Mouse (Mus musculus): ENCODE measurements at regions not wholly inside any gene's neighbourhood (a gene's known extent, or its start where the extent isn't known, plus 50 kb on each side); places are given as distances from the start of the nearest gene placed in this dataset.

DNA sequence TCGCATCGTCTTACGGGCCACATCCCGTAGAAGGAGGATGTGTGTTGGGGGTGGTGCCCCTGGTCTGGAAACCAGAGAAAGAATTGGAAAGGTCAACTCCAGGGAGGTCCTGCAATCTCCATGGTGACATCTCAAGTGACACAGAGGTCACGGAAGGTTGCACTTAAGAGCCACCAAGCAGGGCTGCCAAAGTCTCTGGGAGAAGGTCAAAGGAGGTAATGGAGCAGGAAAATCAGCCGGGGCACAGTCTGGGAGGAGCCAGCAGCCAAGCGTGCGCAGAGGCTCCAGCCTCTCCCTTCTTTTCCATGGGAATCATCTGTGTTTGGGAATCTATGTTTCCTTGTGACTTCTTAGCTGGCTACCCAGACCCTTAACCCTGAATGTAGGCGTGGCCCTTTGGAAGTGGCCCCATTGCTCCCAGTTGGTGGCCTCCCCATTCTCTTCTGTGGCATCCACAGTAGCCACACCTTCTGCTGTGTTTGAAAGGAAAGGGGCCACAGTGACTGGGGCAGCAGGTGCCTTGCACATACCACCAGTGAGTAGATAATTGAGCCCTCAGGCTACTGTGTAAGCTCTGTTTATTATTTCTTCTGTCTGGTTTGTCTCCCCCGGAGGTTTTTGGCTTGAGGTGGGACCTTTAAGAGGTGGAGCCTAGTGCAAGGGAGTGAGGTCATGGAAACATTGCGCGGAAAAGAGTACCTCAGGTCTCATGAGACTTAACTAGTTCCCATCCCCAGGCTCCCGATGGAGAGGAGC lies 178.5 kb upstream of the Cops8 start:
- Histone ChIP-seq H3K79me2 (replicated peaks; ENCODE audit: control insufficient read depth, insufficient read depth, low read length) (no peaks in the 10 kb centered on the region), H3K4me1 (ENCODE audit: control insufficient read depth, insufficient read depth, low read length) (peaks cover 9% of the 10 kb centered on the region), H3K27me3 (ENCODE audit: control insufficient read depth, insufficient read depth, low read length) (no peaks in the 10 kb centered on the region), H3K27ac (peak overlapping the region; percentile 23; the same call in 1 of the 2 replicates), H3K9ac (ENCODE audit: low read depth, low read length) (no peak overlapping the region), H3K36me3 (ENCODE audit: control insufficient read depth, insufficient read depth, low read length) (no peaks in the 10 kb centered on the region), H3K4me3 (no peak overlapping the region)
- DNase-seq = peak; percentile 30 to 34
- intact Hi-C loops (cut with DNase I) = loop anchor here (5.0 kb wide), 1 partner anchor 68 kb away; no protein-coding TSS in a partner anchor
- no peak for TF ChIP-seq CTCF (IDR thresholded peaks at IDR 0.05)
- TF ChIP-seq POLR2A (IDR thresholded peaks at IDR 0.05; ENCODE audit: insufficient read depth, low read depth, low read length) = no peak
- no peak for TF ChIP-seq EP300 (IDR thresholded peaks at IDR 0.05; ENCODE audit: insufficient read depth, low read depth, low read length)
- 26% methylated on average over 13 of the region's 13 CpGs for WGBS

DNA sequence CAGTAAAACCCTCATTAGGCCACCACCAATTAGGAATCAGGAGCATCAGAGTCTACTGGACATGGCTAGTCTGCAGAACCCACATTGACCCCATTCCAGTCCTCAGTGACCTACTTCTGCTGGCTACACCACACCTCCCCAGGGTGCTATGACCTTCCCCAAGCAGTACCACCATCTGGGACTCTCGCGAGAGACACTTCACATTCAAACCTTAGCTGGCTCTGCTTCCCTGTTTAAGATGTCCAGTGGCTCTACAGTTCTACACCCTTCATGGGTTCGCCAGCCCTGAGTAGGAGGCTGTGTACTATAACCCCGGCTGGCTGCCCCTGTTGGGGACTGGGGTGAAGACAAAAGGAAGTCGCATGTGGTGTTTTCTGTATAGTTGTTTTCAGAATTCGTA lies 174.4 kb upstream of the Cops8 start:
- H3K36me3 ChIP-seq (ENCODE audit: control insufficient read depth, insufficient read depth, low read length) = no peaks in the 10 kb centered on the region
- no peak overlapping the region for H3K9ac ChIP-seq (ENCODE audit: low read depth, low read length)
- H3K4me3 ChIP-seq = no peak overlapping the region
- no peaks in the 10 kb centered on the region for H3K27me3 ChIP-seq (ENCODE audit: control insufficient read depth, insufficient read depth, low read length)
- no peak for DNase-seq
- H3K4me1 ChIP-seq (ENCODE audit: control insufficient read depth, insufficient read depth, low read length) = peaks cover 9% of the 10 kb centered on the region
- no peak for TF ChIP-seq EP300 (IDR thresholded peaks at IDR 0.05; ENCODE audit: insufficient read depth, low read depth, low read length)
- no peak for TF ChIP-seq CTCF (IDR thresholded peaks at IDR 0.05)
- no peak for TF ChIP-seq POLR2A (IDR thresholded peaks at IDR 0.05; ENCODE audit: insufficient read depth, low read depth, low read length)
- no peak overlapping the region for H3K27ac ChIP-seq
- H3K79me2 ChIP-seq (replicated peaks; ENCODE audit: control insufficient read depth, insufficient read depth, low read length) = no peaks in the 10 kb centered on the region
- intact Hi-C loops (cut with DNase I) = no loop called here
- 92% methylated on average over 6 of the region's 6 CpGs for WGBS

DNA sequence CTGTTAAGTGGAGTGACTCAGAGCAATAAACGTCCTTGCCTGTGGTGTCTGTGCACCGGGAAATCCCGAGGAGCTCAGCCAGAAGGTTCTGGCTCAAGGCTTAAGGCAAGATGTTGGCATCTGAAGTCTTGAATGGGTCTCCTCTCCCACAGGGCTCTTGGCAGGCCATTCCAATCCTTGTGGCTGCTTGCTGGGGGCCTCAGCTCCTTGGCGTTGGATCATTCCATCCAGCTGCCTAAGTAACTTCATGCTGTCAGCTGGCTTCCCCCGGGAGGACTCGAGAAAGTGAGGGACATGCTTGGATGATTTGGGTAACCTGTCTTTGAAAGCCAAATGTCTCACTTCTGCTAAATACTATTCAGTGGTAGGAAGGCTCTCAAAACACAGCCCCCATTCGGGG lies 174.0 kb upstream of the Cops8 start:
- intact Hi-C loops (cut with DNase I) = no loop called here
- Histone ChIP-seq H3K27me3 (ENCODE audit: control insufficient read depth, insufficient read depth, low read length) (no peaks in the 10 kb centered on the region), H3K79me2 (replicated peaks; ENCODE audit: control insufficient read depth, insufficient read depth, low read length) (no peaks in the 10 kb centered on the region), H3K36me3 (ENCODE audit: control insufficient read depth, insufficient read depth, low read length) (no peaks in the 10 kb centered on the region), H3K4me3 (no peak overlapping the region), H3K4me1 (ENCODE audit: control insufficient read depth, insufficient read depth, low read length) (peaks cover 9% of the 10 kb centered on the region), H3K9ac (ENCODE audit: low read depth, low read length) (no peak overlapping the region), H3K27ac (no peak overlapping the region)
- no peak for DNase-seq
- TF ChIP-seq CTCF (IDR thresholded peaks at IDR 0.05) = no peak
- TF ChIP-seq POLR2A (IDR thresholded peaks at IDR 0.05; ENCODE audit: insufficient read depth, low read depth, low read length) = no peak
- TF ChIP-seq EP300 (IDR thresholded peaks at IDR 0.05; ENCODE audit: insufficient read depth, low read depth, low read length) = no peak
- WGBS = 83% methylated on average over 7 of the region's 7 CpGs

DNA sequence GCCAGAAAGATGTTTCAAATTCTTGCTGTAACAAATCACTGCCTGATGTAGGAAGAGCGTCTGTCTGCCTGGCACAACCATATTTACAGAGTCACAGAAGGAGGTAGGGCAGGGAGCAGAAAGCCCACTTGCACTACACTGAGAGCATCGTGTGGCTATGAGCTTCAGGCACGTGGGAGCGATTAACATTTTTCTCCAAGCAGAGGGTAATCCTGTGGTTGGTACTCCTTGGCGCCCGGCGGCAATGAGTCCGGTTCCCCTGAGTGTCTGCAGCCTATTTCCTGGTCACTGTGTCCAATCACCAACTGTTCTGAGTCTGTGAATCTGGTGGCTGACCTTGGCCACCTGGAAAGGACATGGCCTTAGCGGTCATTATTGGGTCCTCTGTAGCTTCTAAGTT lies 172.3 kb upstream of the Cops8 start:
- Histone ChIP-seq H3K4me1 (ENCODE audit: control insufficient read depth, insufficient read depth, low read length) (no peaks in the 10 kb centered on the region; the same call in 1 of the 2 replicates), H3K9ac (ENCODE audit: low read depth, low read length) (no peak overlapping the region), H3K27ac (no peak overlapping the region), H3K79me2 (replicated peaks; ENCODE audit: control insufficient read depth, insufficient read depth, low read length) (no peaks in the 10 kb centered on the region), H3K27me3 (ENCODE audit: control insufficient read depth, insufficient read depth, low read length) (no peaks in the 10 kb centered on the region), H3K36me3 (ENCODE audit: control insufficient read depth, insufficient read depth, low read length) (no peaks in the 10 kb centered on the region), H3K4me3 (no peak overlapping the region)
- intact Hi-C loops (cut with DNase I) = no loop called here
- 89% methylated on average over 9 of the region's 9 CpGs for WGBS
- no peak for DNase-seq
- TF ChIP-seq EP300 (IDR thresholded peaks at IDR 0.05; ENCODE audit: insufficient read depth, low read depth, low read length) (no peak), POLR2A (IDR thresholded peaks at IDR 0.05; ENCODE audit: insufficient read depth, low read depth, low read length) (no peak), CTCF (IDR thresholded peaks at IDR 0.05) (no peak)

DNA sequence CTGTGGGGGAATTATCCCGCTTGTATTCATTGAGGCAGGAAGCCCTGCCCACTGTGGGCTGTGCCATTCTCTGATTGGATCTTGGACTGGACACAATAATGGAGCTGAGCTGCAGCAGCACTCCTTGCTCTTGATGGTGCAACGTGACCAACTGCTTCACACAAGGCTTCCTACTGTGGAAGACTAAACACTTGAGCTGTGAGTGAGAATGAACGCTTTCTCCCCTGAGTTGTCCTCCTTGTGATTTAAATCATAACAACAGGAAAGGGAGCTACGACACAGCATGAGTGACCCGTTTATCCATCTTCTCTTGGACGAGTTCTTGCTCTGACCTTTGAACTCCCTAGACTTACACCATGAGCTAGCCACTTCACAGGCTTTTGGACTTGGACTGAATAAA lies 171.0 kb upstream of the Cops8 start:
- no peak for TF ChIP-seq EP300 (IDR thresholded peaks at IDR 0.05; ENCODE audit: insufficient read depth, low read depth, low read length)

DNA sequence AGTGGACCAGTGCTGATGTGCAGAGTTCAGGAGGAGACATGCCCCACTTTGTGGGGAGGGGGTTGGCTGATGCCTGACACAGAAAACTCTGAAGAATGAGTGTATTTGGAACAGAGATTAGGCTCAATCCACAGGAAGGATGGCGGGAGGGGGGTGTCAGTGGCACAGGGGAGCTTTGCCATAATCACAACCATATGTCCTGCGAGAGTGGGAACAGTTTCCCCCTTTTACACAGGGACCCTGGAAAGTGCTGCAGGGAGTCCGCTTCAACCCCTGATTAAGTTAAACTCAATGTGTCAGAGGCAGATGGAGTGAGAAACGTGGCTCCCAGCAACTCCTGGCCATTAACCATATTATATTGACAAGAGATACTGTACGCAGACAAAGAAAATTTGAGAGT lies 168.9 kb upstream of the Cops8 start:
- Histone ChIP-seq H3K4me1 (ENCODE audit: control insufficient read depth, insufficient read depth, low read length) (no peaks in the 10 kb centered on the region), H3K9ac (ENCODE audit: low read depth, low read length) (no peak overlapping the region), H3K36me3 (ENCODE audit: control insufficient read depth, insufficient read depth, low read length) (no peaks in the 10 kb centered on the region), H3K79me2 (replicated peaks; ENCODE audit: control insufficient read depth, insufficient read depth, low read length) (no peaks in the 10 kb centered on the region), H3K4me3 (no peak overlapping the region), H3K27ac (no peak overlapping the region), H3K27me3 (ENCODE audit: control insufficient read depth, insufficient read depth, low read length) (no peaks in the 10 kb centered on the region)
- 83% methylated on average over 5 of the region's 5 CpGs for WGBS
- intact Hi-C loops (cut with DNase I) = no loop called here
- TF ChIP-seq CTCF (IDR thresholded peaks at IDR 0.05) (no peak), EP300 (IDR thresholded peaks at IDR 0.05; ENCODE audit: insufficient read depth, low read depth, low read length) (no peak), POLR2A (IDR thresholded peaks at IDR 0.05; ENCODE audit: insufficient read depth, low read depth, low read length) (no peak)
- DNase-seq = no peak

More for the DNA sequence above, 171.0 kb upstream of the Cops8 start:
- Histone ChIP-seq H3K79me2 (replicated peaks; ENCODE audit: control insufficient read depth, insufficient read depth, low read length) (no peaks in the 10 kb centered on the region), H3K9ac (ENCODE audit: low read depth, low read length) (no peak overlapping the region), H3K4me3 (no peak overlapping the region), H3K36me3 (ENCODE audit: control insufficient read depth, insufficient read depth, low read length) (no peaks in the 10 kb centered on the region), H3K4me1 (ENCODE audit: control insufficient read depth, insufficient read depth, low read length) (no peaks in the 10 kb centered on the region; the same call in 1 of the 2 replicates), H3K27me3 (ENCODE audit: control insufficient read depth, insufficient read depth, low read length) (no peaks in the 10 kb centered on the region), H3K27ac (no peak overlapping the region)
- DNase-seq = no peak
- WGBS = 73% methylated on average over 6 of the region's 6 CpGs
- intact Hi-C loops (cut with DNase I) = no loop called here

All from heart, adult 2 months (tissue).